Mouse (Mus musculus) forebrain, embryonic 12.5 days (tissue): ENCODE results near the gene Orai2. TPM values are rescaled to one million over a fixed set of nuclear protein-coding genes. Genes with fewer than 3 reads are reported as not detected.
"Not testable (repeated sequence)": the region's sequence is repeated elsewhere in the genome, so short reads cannot be mapped to it uniquely, and the experiment has no call there.

Source experiments
- ATAC-seq: fragments of 200-750 bp; cut with Nextera tagmentation; 2 replicates; pipeline ENCODE4 v1.8.0; 2017; ENCODE audit warnings: moderate TSS enrichment; ENCODE audit not compliant: low FRiP score
- H3K27ac ChIP-seq: fragments of 300-500 bp; sonication (generic); 2 replicates; pipeline ENCODE4 v1.5.1; 2016; ENCODE audit warnings: mild to moderate bottlenecking
- H3K27me3 ChIP-seq: fragments of 300-500 bp; sonication (generic); 2 replicates; pipeline ENCODE4 v1.6.1; 2016; ENCODE audit warnings: mild to moderate bottlenecking
- H3K36me3 ChIP-seq: fragments of 300-500 bp; sonication (generic); replicated peaks from 2 replicates; pipeline ENCODE4 v1.6.1; 2016; ENCODE audit warnings: mild to moderate bottlenecking
- H3K4me1 ChIP-seq: fragments of 300-500 bp; sonication (generic); 2 replicates; pipeline ENCODE4 v1.6.1; 2016
- H3K4me2 ChIP-seq: fragments of 300-500 bp; sonication (generic); 2 replicates; pipeline ENCODE4 v1.6.1; 2016; ENCODE audit warnings: mild to moderate bottlenecking, moderate library complexity
- H3K4me3 ChIP-seq: fragments of 300-500 bp; sonication (generic); replicated peaks from 2 replicates; pipeline ENCODE4 v1.5.1; 2016; ENCODE audit warnings: mild to moderate bottlenecking
- H3K9ac ChIP-seq: fragments of 300-500 bp; sonication (generic); 2 replicates; pipeline ENCODE4 v1.6.1; 2016; ENCODE audit warnings: mild to moderate bottlenecking
- H3K9me3 ChIP-seq: fragments of 300-500 bp; sonication (generic); 2 replicates; pipeline ENCODE4 v1.6.1; 2016
- WGBS: fragments of 180-500 bp; shearing (Covaris S2); methylation state at CpG from one replicate; pipeline ENCODE4 v1.1.7; 2016; 5-methylcytosine and 5-hydroxymethylcytosine counted together
- polyA plus RNA-seq: library from polyadenylated mRNA; unstranded; fragments of >200 nt; fragmentation: Nextera tagmentation; extraction: Ambion mirVana; gene quantifications from 2 replicates; pipeline ENCODE4 v1.2.1, GENCODE M21; 2016

Gene Orai2
- polyA plus RNA-seq: 14.7 TPM in 2 replicates

GRCm38 (mm10) chr5:136170512-136171362 lies at the start of gene Orai2:
Orai2 (minus strand) TSS chr5:136170713.
- Histone ChIP-seq H3K4me2 (peak within 1 kb of the TSS; percentile 92), H3K27ac (peak within 1 kb of the TSS; percentile 25; the same call in 1 of the 2 replicates), H3K36me3 (no peaks in the 10 kb centered on the region), H3K9me3 (peaks cover 5% of the 10 kb centered on the region; the same call in 1 of the 2 replicates), H3K9ac (peak within 1 kb of the TSS; percentile 77), H3K4me3 (peak within 1 kb of the TSS; percentile 57), H3K4me1 (peaks cover 15% of the 10 kb centered on the region), H3K27me3 (peaks cover 15% of the 10 kb centered on the region)
- WGBS: 6% methylated on average over 44 of the region's 49 CpGs
- ATAC-seq: peak; percentile 93

DNA sequence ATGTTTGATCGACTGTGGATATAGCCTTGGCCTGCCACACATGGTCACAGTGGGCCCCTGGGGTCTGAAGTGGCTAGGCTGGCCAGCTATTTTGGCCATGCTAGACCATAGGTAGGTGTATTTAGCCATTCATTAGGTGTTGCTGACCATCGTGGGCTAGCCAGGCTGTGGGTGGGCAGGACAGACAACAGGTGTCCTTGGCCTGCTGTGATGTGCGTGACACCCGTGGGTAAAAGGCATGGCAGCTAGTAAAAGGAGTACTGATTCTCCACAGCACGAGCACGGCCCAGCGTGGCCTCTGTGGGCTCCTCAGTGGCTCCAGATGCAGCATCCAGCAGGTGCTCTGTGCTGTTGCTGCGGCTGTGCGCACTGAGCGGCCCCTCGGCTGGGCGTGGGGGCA lies 48.1 kb upstream of the Orai2 start:
- 81% methylated on average over 12 of the region's 12 CpGs for WGBS
- H3K27me3 ChIP-seq: no peaks in the 10 kb centered on the region
- no peak for ATAC-seq
- H3K27ac ChIP-seq: no peak overlapping the region
- peaks cover 34% of the 10 kb centered on the region for H3K36me3 ChIP-seq
- H3K4me2 ChIP-seq: no peak overlapping the region
- no peaks in the 10 kb centered on the region for H3K4me1 ChIP-seq
- 0 out of 2 replicates have a peak, but pooled peaks cover 10% of the 10 kb centered on the region for H3K9me3 ChIP-seq
- no peak overlapping the region for H3K4me3 ChIP-seq
- H3K9ac ChIP-seq: no peak overlapping the region

DNA sequence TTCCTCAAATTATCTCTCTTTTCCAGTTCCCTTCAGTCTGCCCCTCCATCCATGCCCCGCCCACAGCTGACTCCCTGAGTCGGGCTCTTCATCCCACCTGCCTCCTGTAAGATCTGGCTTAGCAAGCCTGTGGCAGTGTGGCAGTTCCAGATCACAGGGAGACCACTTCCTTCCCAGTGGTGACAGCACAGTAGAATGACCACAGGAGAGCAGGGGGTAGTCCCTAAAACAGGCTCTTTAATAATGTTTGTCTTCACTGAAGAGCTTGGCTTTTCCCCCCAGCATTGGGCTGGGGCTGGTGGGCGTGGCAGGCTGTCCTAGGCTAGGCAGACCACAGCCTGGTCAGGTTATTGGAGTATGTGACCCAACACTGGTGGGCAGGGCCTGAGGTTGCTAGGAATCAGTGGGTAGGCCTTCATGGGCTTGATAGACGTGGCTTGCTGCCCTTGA lies 47.4 kb upstream of the Orai2 start:
- 0 out of 2 replicates have a peak, but pooled peaks cover 10% of the 10 kb centered on the region for H3K9me3 ChIP-seq
- no peak overlapping the region for H3K27ac ChIP-seq
- H3K4me1 ChIP-seq: no peaks in the 10 kb centered on the region
- no peak overlapping the region for H3K4me3 ChIP-seq
- peaks cover 28% of the 10 kb centered on the region for H3K36me3 ChIP-seq
- 77% methylated on average over 4 of the region's 4 CpGs for WGBS
- H3K9ac ChIP-seq: no peak overlapping the region
- H3K27me3 ChIP-seq: no peaks in the 10 kb centered on the region
- ATAC-seq: no peak
- no peak overlapping the region for H3K4me2 ChIP-seq

DNA sequence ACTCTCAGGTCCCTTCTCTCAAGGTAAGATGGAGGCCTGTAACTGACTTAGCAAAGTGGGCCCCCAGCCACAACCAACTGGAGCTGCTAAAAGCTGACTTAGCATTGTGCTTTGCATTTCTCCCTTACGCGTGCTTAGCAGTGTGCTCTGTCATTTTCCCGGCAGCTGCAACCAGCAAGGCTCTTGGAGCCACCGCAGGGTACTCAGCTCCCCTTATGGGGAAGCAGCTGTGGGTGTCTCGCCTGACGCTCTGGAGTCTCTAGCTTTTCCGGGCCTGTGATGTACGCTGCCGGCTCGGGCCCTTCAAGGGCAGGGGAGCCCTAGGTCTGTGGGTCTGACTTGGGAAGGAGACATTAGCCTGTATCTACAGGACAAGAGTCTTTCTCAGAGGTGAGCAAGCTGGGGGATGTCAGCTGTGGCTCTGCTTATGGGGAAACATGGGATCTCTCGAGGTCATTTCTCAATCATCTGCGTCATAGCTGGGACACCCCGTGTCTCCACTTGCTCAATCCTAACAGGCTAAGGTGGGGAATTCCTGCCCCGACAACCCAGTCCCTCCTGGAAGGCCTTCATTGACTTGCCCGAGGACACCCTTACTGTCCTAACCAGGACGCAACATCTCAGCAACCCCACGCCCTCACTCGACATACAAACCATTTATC lies 46.6 kb upstream of the Orai2 start:
- Histone ChIP-seq H3K36me3 (peaks cover 28% of the 10 kb centered on the region), H3K9me3 (0 out of 2 replicates have a peak, but pooled peaks cover 10% of the 10 kb centered on the region), H3K4me1 (no peaks in the 10 kb centered on the region), H3K4me2 (no peak overlapping the region), H3K27me3 (no peaks in the 10 kb centered on the region), H3K4me3 (no peak overlapping the region), H3K9ac (no peak overlapping the region), H3K27ac (no peak overlapping the region)
- ATAC-seq: no peak
- 89% methylated on average over 18 of the region's 18 CpGs for WGBS

DNA sequence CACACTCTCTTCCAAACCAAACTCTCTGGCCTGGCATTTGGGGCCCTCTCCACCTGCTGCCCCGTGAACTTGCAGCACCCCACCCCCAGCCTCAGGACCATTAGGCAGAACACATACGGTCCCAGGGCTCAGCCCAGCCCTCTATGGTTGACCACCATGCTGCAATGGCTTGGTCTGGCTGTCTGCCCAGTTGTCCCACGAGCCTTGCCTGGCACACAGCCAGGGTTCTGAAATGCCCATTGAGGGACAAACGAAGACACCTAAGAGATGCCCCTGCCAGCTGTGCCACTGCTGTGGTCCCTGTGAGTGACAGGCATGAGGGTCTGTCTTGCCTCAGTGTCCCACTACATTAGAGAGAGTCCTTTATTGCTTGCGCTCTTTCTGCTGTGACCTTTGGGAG lies 45.4 kb upstream of the Orai2 start:
- Histone ChIP-seq H3K4me2 (no peak overlapping the region), H3K4me1 (no peaks in the 10 kb centered on the region), H3K9ac (no peak overlapping the region), H3K36me3 (peaks cover 16% of the 10 kb centered on the region), H3K9me3 (0 out of 2 replicates have a peak, but pooled peaks cover 10% of the 10 kb centered on the region), H3K4me3 (no peak overlapping the region), H3K27me3 (no peaks in the 10 kb centered on the region), H3K27ac (no peak overlapping the region)
- no peak for ATAC-seq
- whole genome bisulfite sequencing: 76% methylated on average over 5 of the region's 5 CpGs

DNA sequence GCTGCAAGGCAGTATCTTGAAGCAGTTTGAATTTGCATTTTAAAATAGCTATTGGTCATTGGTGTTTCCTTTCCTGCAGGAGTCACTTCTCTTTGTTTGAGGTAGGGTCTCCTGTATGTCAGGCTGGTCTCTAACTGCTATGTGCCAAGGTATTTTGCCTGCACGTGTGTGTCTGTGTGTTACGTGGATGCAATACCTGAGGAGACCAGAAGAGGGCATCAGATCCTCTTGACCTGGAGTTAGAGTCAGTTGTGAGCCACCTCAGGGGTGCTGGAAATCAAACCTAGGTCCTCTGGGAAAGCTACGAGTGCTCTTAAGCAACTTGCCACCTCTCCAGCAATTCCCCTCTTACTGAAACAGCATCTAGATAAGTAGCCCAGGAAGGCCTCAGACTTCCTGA lies 44.7 kb upstream of the Orai2 start:
- Histone ChIP-seq H3K4me2 (no peak overlapping the region), H3K9me3 (0 out of 2 replicates have a peak, but pooled peaks cover 10% of the 10 kb centered on the region), H3K9ac (no peak overlapping the region), H3K4me3 (no peak overlapping the region), H3K4me1 (no peaks in the 10 kb centered on the region), H3K36me3 (peaks cover 11% of the 10 kb centered on the region), H3K27me3 (no peaks in the 10 kb centered on the region), H3K27ac (no peak overlapping the region)
- 91% methylated on average over 3 of the region's 3 CpGs for WGBS
- ATAC-seq: no peak

DNA sequence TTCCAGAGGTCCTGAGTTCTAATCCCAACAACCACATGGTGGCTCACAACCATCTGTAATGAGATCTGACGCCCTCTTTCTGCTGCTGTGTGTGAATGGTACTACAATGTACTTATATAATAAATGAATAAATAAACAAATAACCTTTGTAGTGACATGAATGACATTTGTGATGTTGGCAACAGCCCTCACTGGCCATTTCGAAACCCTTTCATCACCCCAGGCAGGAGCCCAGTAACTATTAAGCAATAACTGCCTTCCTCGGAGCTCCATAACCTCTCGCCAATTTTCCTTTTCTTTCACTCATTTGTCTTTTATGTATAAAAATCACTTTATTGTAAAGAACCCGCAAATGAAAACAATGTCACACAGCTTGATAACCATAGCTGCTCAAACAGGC lies 43.2 kb upstream of the Orai2 start:
- Histone ChIP-seq H3K9ac (no peak overlapping the region), H3K9me3 (0 out of 2 replicates have a peak, but pooled peaks cover 10% of the 10 kb centered on the region), H3K4me1 (no peaks in the 10 kb centered on the region), H3K4me2 (no peak overlapping the region), H3K27me3 (no peaks in the 10 kb centered on the region), H3K36me3 (peaks cover 8% of the 10 kb centered on the region), H3K27ac (no peak overlapping the region), H3K4me3 (no peak overlapping the region)
- no peak for ATAC-seq
- WGBS: 85% methylated on average over 5 of the region's 5 CpGs

- no peaks in the 10 kb centered on the region for H3K4me1 ChIP-seq
- no peak overlapping the region for H3K4me3 ChIP-seq
- 94% methylated on average over 11 of the region's 11 CpGs for WGBS
- H3K36me3 ChIP-seq: no peaks in the 10 kb centered on the region
- H3K9ac ChIP-seq: no peak overlapping the region
- no peaks in the 10 kb centered on the region for H3K27me3 ChIP-seq
- no peak for ATAC-seq
- H3K27ac ChIP-seq: no peak overlapping the region
- 0 out of 2 replicates have a peak, but pooled peaks cover 10% of the 10 kb centered on the region for H3K9me3 ChIP-seq
- H3K4me2 ChIP-seq: no peak overlapping the region
Measured at GRCm38 (mm10) chr5:136212716-136213115, 42.2 kb upstream of the Orai2 start.

GRCm38 (mm10) chr5:136211341-136212102 lies 41.0 kb upstream of the Orai2 start:
- 90% methylated on average over 14 of the region's 14 CpGs for WGBS
- not testable (repeated sequence) for H3K4me2 ChIP-seq, H3K9ac ChIP-seq, H3K27me3 ChIP-seq, H3K4me3 ChIP-seq, H3K4me1 ChIP-seq, ATAC-seq, H3K36me3 ChIP-seq, H3K9me3 ChIP-seq, H3K27ac ChIP-seq

DNA sequence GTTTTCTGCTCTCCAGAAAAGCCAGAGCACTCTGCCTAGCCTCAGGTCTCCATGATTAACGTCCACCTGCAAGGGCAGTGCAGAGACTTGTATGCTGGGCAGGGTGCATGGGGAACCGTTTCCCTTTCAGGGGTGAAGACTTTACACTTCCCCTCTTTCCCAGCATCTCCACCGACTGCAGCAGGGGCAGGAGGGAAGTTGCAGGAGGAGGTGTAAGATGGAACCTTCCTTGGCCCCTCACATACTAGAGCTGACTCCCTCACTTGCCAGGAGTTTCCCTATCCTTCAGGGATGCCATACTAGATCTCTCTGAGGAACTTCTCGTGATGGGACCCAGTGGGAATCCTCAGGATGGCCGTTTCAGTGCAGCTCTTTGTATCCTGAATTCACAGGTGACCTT lies 40.0 kb upstream of the Orai2 start:
- Histone ChIP-seq H3K36me3 (no peaks in the 10 kb centered on the region), H3K4me1 (no peaks in the 10 kb centered on the region), H3K27ac (no peak overlapping the region), H3K9me3 (0 out of 2 replicates have a peak, but pooled peaks cover 4% of the 10 kb centered on the region), H3K9ac (no peak overlapping the region), H3K4me2 (no peak overlapping the region), H3K27me3 (no peaks in the 10 kb centered on the region), H3K4me3 (no peak overlapping the region)
- no peak for ATAC-seq
- 77% methylated on average over 5 of the region's 5 CpGs for WGBS

DNA sequence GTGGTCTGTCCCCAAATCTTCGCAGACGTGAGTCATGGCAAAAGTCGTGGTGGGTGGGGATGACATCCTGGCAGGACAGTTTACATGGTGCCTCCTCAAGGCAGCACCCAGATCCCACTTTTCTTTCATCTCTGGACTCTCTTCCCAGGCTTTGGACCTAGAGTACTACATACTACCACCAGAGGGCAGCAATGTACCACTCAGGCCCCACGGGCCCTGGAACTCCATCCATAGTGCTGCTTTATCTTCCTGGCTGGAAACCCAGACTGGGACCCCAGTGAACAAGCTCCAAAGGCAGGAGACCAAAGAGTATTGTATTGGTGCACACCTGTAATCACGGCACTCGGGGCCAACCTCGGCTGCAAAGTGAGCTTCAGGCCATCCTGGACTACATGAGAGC lies 31.3 kb upstream of the Orai2 start:
- 30% methylated on average over 7 of the region's 7 CpGs for WGBS
- Histone ChIP-seq H3K4me3 (no peak overlapping the region), H3K36me3 (peaks cover 4% of the 10 kb centered on the region), H3K4me1 (peaks cover 17% of the 10 kb centered on the region), H3K27me3 (no peaks in the 10 kb centered on the region), H3K27ac (no peak overlapping the region), H3K9me3 (no peaks in the 10 kb centered on the region), H3K4me2 (no peak overlapping the region), H3K9ac (no peak overlapping the region)
- ATAC-seq: peak; percentile 49; the same call in 1 of the 2 replicates

- 27% methylated on average over 11 of the region's 11 CpGs for WGBS
- Histone ChIP-seq H3K4me1 (peaks cover 17% of the 10 kb centered on the region), H3K36me3 (peaks cover 27% of the 10 kb centered on the region), H3K27me3 (no peaks in the 10 kb centered on the region), H3K4me3 (peak overlapping the region; percentile 74), H3K4me2 (peak overlapping the region; percentile 90), H3K9me3 (no peaks in the 10 kb centered on the region), H3K9ac (peak overlapping the region; percentile 84; the same call in 1 of the 2 replicates), H3K27ac (0 out of 2 replicates have a peak overlapping the region, but pooled peaks have one; percentile 20)
- no peak for ATAC-seq
Measured at GRCm38 (mm10) chr5:136199526-136199925, 29.0 kb upstream of the Orai2 start.
